Mouse (Mus musculus) stomach, postnatal 0 days (tissue): ENCODE measurements around the gene Tspan18. TPM values are rescaled to one million over a fixed set of nuclear protein-coding genes. Genes with fewer than 3 reads are reported as not detected.

Experiments used
- ATAC-seq: fragments of 200-750 bp; cut with Nextera tagmentation; 2 replicates; pipeline ENCODE4 v1.8.0; 2017; ENCODE audit not compliant: low FRiP score, low TSS enrichment
- DNase-seq: peaks from one replicate; pipeline ENCODE4 v3.0.0-alpha.2; 2016; ENCODE audit warnings: low spot score
- H3K27ac ChIP-seq: fragments of 300-500 bp; sonication (generic); replicated peaks from 2 replicates; pipeline ENCODE4 v1.5.1; 2014; ENCODE audit warnings: mild to moderate bottlenecking, control low read depth
- H3K27me3 ChIP-seq: fragments of 300-500 bp; sonication (generic); 2 replicates; pipeline ENCODE4 v1.6.1; 2014; ENCODE audit warnings: low read length; ENCODE audit not compliant: control insufficient read depth, insufficient read depth
- H3K36me3 ChIP-seq: fragments of 300-500 bp; sonication (generic); 2 replicates; pipeline ENCODE4 v1.6.1; 2014; ENCODE audit warnings: low read length, mixed read lengths; ENCODE audit not compliant: control insufficient read depth, insufficient read depth
- H3K4me1 ChIP-seq: fragments of 300-500 bp; sonication (generic); replicated peaks from 2 replicates; pipeline ENCODE4 v1.6.1; 2014; ENCODE audit warnings: antibody characterized with exemption; ENCODE audit not compliant: control insufficient read depth, insufficient read depth
- H3K4me2 ChIP-seq: fragments of 300-500 bp; sonication (generic); replicated peaks from 2 replicates; pipeline ENCODE4 v1.6.1; 2014; ENCODE audit warnings: low read depth, mild to moderate bottlenecking, control low read depth, moderate library complexity
- H3K4me3 ChIP-seq: fragments of 300-500 bp; sonication (generic); 2 replicates; pipeline ENCODE4 v1.5.1; 2014; ENCODE audit warnings: low read depth, low read length, control low read depth
- H3K9ac ChIP-seq: fragments of 300-500 bp; sonication (generic); 2 replicates; pipeline ENCODE4 v1.6.1; 2014; ENCODE audit warnings: mild to moderate bottlenecking, low read length, control low read depth, mixed read lengths
- H3K9me3 ChIP-seq: fragments of 300-500 bp; sonication (generic); 2 replicates; pipeline ENCODE4 v1.6.1; 2016; ENCODE audit warnings: low read length; ENCODE audit not compliant: control insufficient read depth
- CTCF ChIP-seq: IDR thresholded peaks from 2 replicates; pipeline ENCODE4 v1.5.1; 2016; ENCODE audit warnings: antibody characterized with exemption, low read depth, mild to moderate bottlenecking, moderate library complexity
- EP300 ChIP-seq: optimal IDR thresholded peaks from 2 replicates; pipeline ENCODE3; 2016; ENCODE audit warnings: antibody characterized with exemption
- WGBS: fragments of 180-500 bp; shearing (Covaris S2); extraction: QIAGEN DNeasy Blood & Tissue Kit; methylation state at CpG from one replicate; pipeline ENCODE4 v1.1.7; 2014; 5-methylcytosine and 5-hydroxymethylcytosine counted together
- polyA plus RNA-seq: library from polyadenylated mRNA; unstranded; fragments of >200 nt; fragmentation: Nextera tagmentation; extraction: Ambion mirVana; gene quantifications from 2 replicates; pipeline ENCODE4 v1.2.1, GENCODE M21; 2015

The Tspan18 gene
- polyA plus RNA-seq, 1 experiment from 2014 or later = 8.7 TPM

DNA sequence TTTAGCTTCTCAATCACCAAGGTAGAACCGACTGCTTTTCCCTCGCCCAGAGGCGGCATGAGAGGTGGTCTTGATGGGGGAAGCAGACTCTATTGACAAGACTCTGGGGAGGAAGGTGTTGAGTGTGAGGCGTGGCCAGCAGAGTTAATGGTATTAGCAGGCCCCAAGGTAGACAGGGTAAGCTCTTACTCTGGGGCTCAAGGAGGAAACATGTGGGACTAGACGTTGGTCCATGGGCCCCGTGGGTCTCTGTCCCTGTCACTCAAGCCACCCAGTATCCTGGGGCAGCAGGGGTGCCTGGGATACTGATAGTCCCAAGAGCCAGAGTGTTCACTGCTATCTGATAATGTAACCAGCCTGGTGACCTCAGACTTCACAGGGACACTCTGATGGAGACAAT lies 26.0 kb upstream of the Tspan18 start:
- DNase-seq (no peak), ATAC-seq (no peak)
- TF ChIP-seq EP300 (no peak), CTCF (no peak)
- Histone ChIP-seq H3K4me1 (no peaks in the 10 kb centered on the region), H3K27me3 (no peaks in the 10 kb centered on the region), H3K9me3 (no peaks in the 10 kb centered on the region), H3K9ac (no peak overlapping the region), H3K4me2 (no peak overlapping the region), H3K27ac (no peak overlapping the region), H3K4me3 (no peak overlapping the region), H3K36me3 (no peaks in the 10 kb centered on the region)
- WGBS = 67% methylated on average over 6 of the region's 6 CpGs

DNA sequence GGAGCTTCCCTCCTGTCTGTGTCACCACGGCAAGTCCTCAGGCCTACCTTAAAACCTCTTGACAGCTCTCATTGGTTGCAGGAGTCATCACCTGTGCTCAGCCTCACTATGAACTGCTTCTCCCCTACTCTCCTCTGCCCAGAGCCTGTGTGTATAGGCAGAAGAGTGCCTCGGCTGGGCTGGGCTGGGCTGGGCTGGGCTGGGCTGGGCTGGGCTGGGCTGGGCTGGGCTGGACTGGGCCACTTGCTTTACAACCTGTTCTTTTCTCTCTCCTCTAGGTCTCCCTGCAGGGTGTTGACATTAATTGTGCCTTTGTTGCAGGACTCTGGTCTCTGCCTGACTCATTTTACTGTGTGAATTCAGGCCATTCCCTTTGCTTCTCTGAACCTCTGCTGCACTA lies 23.1 kb upstream of the Tspan18 start:
- H3K27ac ChIP-seq = no peak overlapping the region
- 35% methylated on average over 2 of the region's 2 CpGs for WGBS
- no peaks in the 10 kb centered on the region for H3K36me3 ChIP-seq
- H3K9me3 ChIP-seq = no peaks in the 10 kb centered on the region
- H3K4me2 ChIP-seq = no peak overlapping the region
- ATAC-seq = peak; percentile 68
- H3K27me3 ChIP-seq = no peaks in the 10 kb centered on the region
- TF ChIP-seq CTCF (no peak), EP300 (no peak)
- no peak overlapping the region for H3K4me3 ChIP-seq
- no peak overlapping the region for H3K9ac ChIP-seq
- peak; percentile 34 for DNase-seq
- no peaks in the 10 kb centered on the region for H3K4me1 ChIP-seq

DNA sequence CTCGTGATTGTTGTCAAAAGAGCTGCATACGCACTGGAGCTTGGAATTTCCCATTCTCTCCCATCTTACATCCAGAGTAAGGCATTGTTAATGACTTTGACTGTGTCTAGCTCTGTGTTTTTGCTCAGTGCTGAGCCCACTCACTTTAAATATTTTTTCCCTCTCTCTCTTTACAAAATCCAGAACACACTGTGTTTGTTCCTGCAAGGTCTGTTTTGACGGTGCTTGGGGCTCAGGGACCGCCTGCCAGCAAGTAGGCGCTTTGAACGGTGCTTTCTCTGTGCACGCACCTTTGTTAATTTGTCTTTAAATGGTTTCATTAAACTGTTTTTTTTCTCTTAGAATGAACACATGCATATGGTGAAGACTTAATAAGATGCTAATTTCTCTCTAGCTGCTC lies 21.5 kb upstream of the Tspan18 start:
- H3K27me3 ChIP-seq = no peaks in the 10 kb centered on the region
- H3K4me3 ChIP-seq = no peak overlapping the region
- TF ChIP-seq CTCF (no peak), EP300 (no peak)
- ATAC-seq = no peak
- no peaks in the 10 kb centered on the region for H3K9me3 ChIP-seq
- no peak overlapping the region for H3K9ac ChIP-seq
- H3K36me3 ChIP-seq = no peaks in the 10 kb centered on the region
- H3K4me1 ChIP-seq = no peaks in the 10 kb centered on the region
- WGBS = 51% methylated on average over 7 of the region's 7 CpGs
- no peak for DNase-seq
- H3K27ac ChIP-seq = no peak overlapping the region
- no peak overlapping the region for H3K4me2 ChIP-seq

DNA sequence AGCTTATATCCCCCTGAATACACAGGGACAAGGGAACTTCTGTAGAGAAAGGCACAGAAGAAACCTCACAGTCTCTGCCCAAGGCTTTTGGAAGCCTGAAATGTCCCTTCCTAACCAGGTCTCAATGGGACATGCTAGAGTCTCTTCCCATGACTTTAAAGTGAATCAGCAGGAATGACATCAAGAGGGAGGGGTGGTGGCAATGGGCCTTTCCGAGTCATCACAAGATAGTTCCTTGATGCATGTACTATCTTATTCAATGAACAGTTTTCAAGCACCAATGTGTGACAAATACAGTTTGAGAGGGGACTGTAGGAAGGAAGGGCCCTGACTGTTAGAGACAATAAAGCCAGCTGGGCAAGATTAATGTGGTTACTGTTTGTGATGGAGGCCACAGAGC lies 20.3 kb upstream of the Tspan18 start:
- no peak overlapping the region for H3K27ac ChIP-seq
- no peak for ATAC-seq
- H3K36me3 ChIP-seq = no peaks in the 10 kb centered on the region
- H3K27me3 ChIP-seq = no peaks in the 10 kb centered on the region
- no peak overlapping the region for H3K4me3 ChIP-seq
- no peak overlapping the region for H3K9ac ChIP-seq
- no peak for TF ChIP-seq EP300
- TF ChIP-seq CTCF = no peak
- no peak overlapping the region for H3K4me2 ChIP-seq
- no peaks in the 10 kb centered on the region for H3K9me3 ChIP-seq
- 84% methylated on average over 1 of the region's 1 CpGs for WGBS
- no peaks in the 10 kb centered on the region for H3K4me1 ChIP-seq
- no peak for DNase-seq

DNA sequence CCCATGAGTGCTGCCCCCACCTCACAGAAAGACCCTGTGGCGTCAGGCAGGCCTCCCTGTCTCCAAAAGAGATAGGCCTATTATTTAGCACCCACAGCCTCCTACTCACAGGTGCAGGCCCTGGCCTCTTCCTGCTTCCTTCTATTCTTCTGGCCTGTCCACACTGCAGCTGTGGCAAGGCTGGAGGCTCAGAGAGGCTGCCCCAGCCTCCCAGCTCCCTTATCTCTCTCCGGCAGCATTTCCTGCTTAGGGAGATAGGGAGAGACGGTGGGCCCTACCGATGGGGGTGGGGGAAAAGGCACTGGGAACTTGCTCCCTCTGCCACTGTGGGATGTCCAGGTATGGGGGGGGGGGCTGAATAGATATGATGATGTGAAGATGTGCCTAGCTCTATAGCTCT lies 19.4 kb upstream of the Tspan18 start:
- TF ChIP-seq EP300 (no peak), CTCF (no peak)
- no peak overlapping the region for H3K27ac ChIP-seq
- DNase-seq = no peak

DNA sequence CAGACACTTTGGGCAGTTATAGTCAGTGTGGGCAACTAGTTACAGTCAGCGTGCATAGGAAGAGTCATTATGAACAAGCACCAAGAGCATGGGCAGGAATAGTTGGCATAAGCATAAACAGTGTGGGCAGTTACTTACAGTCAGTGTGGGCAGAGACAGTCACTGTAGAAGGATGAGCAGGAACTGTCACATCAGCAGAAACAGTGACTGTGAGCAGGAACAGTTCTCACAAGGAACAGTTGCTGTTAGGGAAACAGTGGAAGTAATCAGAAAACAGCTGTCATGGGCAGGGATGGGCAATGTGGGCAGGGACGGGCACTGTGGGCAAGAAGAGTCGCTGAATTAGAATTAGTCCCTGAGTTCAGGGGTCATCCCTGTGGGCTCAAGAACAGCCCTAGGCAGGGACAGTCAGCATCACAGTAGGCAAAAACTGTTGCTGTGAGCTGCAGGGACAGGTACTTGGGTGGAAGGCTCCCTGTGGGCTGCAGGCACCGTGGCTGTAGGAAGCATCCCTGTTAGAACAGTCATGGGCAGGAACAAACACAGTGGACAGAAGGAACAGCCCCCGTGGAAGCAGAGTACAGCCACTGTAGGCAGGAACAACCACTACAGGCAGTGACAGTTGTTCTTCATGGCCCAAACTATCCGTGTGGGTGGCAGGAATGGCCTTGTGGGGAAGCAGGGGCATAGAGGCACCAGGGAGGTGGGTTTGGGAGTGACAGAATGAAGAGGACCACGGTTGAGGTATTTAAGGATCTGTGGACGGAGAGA lies 18.8 kb upstream of the Tspan18 start:
- Histone ChIP-seq H3K36me3 (no peaks in the 10 kb centered on the region), H3K27ac (no peak overlapping the region), H3K4me1 (no peaks in the 10 kb centered on the region), H3K9me3 (no peaks in the 10 kb centered on the region), H3K27me3 (no peaks in the 10 kb centered on the region), H3K9ac (no peak overlapping the region), H3K4me2 (no peak overlapping the region), H3K4me3 (no peak overlapping the region)
- TF ChIP-seq CTCF (no peak), EP300 (no peak)
- ATAC-seq (no peak), DNase-seq (no peak)
- 73% methylated on average over 8 of the region's 8 CpGs for WGBS

More for the DNA sequence above, 19.4 kb upstream of the Tspan18 start:
- Histone ChIP-seq H3K36me3 (no peaks in the 10 kb centered on the region), H3K9me3 (no peaks in the 10 kb centered on the region), H3K4me1 (no peaks in the 10 kb centered on the region), H3K9ac (no peak overlapping the region), H3K4me2 (no peak overlapping the region), H3K27me3 (no peaks in the 10 kb centered on the region), H3K4me3 (no peak overlapping the region)
- 61% methylated on average over 4 of the region's 4 CpGs for WGBS
- no peak for ATAC-seq
